Mouse (Mus musculus) gastrocnemius, adult 2 months (tissue): Measurements from ENCODE around the gene Kmt2d. TPM values are rescaled to one million over a fixed set of nuclear protein-coding genes. Genes with fewer than 3 reads are reported as not detected.
A peak's percentile ranks its signal among the peaks of the same experiment; 100 is the strongest.

Experiments used
- DNase-seq: peaks from one replicate; pipeline ENCODE4 v3.0.0; 2022
- H3K27ac ChIP-seq: fragments of 200-600 bp; 2 replicates; pipeline ENCODE4 v1.8.1; 2022; ENCODE audit warnings: mild to moderate bottlenecking
- H3K4me3 ChIP-seq: fragments of 200-600 bp; 2 replicates; pipeline ENCODE4 v1.8.1; 2022; ENCODE audit warnings: mild to moderate bottlenecking, moderate library complexity
- CTCF ChIP-seq: fragments of 200-600 bp; IDR thresholded peaks from 2 replicates; pipeline ENCODE4 v1.8.1; 2022; ENCODE audit warnings: antibody characterized with exemption, mild to moderate bottlenecking, moderate library complexity
- intact Hi-C: fragments of 180-260 bp; cut with DNase I; formaldehyde crosslinking; loops from one replicate; pipeline ENCODE4 v1.15.1; 2025
- total RNA-seq, 2 experiments: library from RNA; stranded (reverse); gene quantifications; 2 replicates each; pipeline ENCODE4 v1.2.3; 2021

Kmt2d gene
- total RNA-seq, 2 experiments from 2014 or later, result 53.6 to 56.3 TPM

- peak overlapping the region; percentile 76 for H3K4me3 ChIP-seq
- no peak overlapping the region for H3K27ac ChIP-seq
- peak; percentile 49 for DNase-seq
- TF ChIP-seq CTCF, result no peak
- intact Hi-C loops, result no loop called here
Observed at GRCm38 (mm10) chr15:98806809-98807770, 63.9 kb downstream of the Kmt2d start.

- DNase-seq, result no peak
- no peak for TF ChIP-seq CTCF
- Histone ChIP-seq H3K4me3 (peak overlapping the region; percentile 76), H3K27ac (no peak overlapping the region)
- intact Hi-C loops, result no loop called here
Observed at GRCm38 (mm10) chr15:98806071-98806808, 64.8 kb downstream of the Kmt2d start.

- peak; percentile 78 for DNase-seq
- peak; percentile 70 for TF ChIP-seq CTCF
- Histone ChIP-seq H3K27ac (peak overlapping the region; percentile 53), H3K4me3 (peak overlapping the region; percentile 76)
- intact Hi-C loops, result no loop called here
Observed at GRCm38 (mm10) chr15:98805324-98806040, 65.5 kb downstream of the Kmt2d start.

- intact Hi-C loops, result loop anchor here (5.0 kb wide), 2 partner anchors 97 to 142 kb away; partner anchors contain the start of genes Ccdc65 and Ddx23
- H3K4me3 ChIP-seq, result peak overlapping the region; percentile 51
- DNase-seq, result peak; percentile 84
- TF ChIP-seq CTCF, result peak; percentile 92
- H3K27ac ChIP-seq, result no peak overlapping the region
Observed at GRCm38 (mm10) chr15:98804054-98804453, 67.0 kb downstream of the Kmt2d start.

GRCm38 (mm10) chr15:98802926-98803325 is 68.1 kb downstream of the Kmt2d start:
- DNase-seq, result no peak
- intact Hi-C loops, result loop anchor here (5.0 kb wide), 2 partner anchors 96 to 141 kb away; partner anchors contain the start of genes Ccdc65 and Ddx23
- no peak for TF ChIP-seq CTCF
- H3K27ac ChIP-seq, result no peak overlapping the region
- H3K4me3 ChIP-seq, result no peak overlapping the region

- peak; percentile 85 for DNase-seq
- intact Hi-C loops, result no loop called here
- peak; percentile 87 for TF ChIP-seq CTCF
- no peak overlapping the region for H3K4me3 ChIP-seq
- H3K27ac ChIP-seq, result no peak overlapping the region
Observed at GRCm38 (mm10) chr15:98799396-98799795, 71.6 kb downstream of the Kmt2d start.

- no peak for TF ChIP-seq CTCF
- Histone ChIP-seq H3K27ac (no peak overlapping the region), H3K4me3 (no peak overlapping the region)
- DNase-seq, result no peak
- intact Hi-C loops, result no loop called here
Observed at GRCm38 (mm10) chr15:98798903-98799302, 72.1 kb downstream of the Kmt2d start.

- no peak for DNase-seq
- Histone ChIP-seq H3K27ac (no peak overlapping the region), H3K4me3 (no peak overlapping the region)
- intact Hi-C loops, result no loop called here
- no peak for TF ChIP-seq CTCF
Observed at GRCm38 (mm10) chr15:98797835-98798492, 73.0 kb downstream of the Kmt2d start.

- DNase-seq, result peak; percentile 50
- H3K4me3 ChIP-seq, result peak overlapping the region; percentile 20; the same call in 1 of the 2 replicates
- H3K27ac ChIP-seq, result no peak overlapping the region
- intact Hi-C loops, result no loop called here
- TF ChIP-seq CTCF, result no peak
Observed at GRCm38 (mm10) chr15:98796803-98797595, 74.0 kb downstream of the Kmt2d start.

- no peak overlapping the region for H3K4me3 ChIP-seq
- no peak for TF ChIP-seq CTCF
- no peak for DNase-seq
- intact Hi-C loops, result no loop called here
- H3K27ac ChIP-seq, result no peak overlapping the region
Observed at GRCm38 (mm10) chr15:98793141-98793698, 77.8 kb downstream of the Kmt2d start.
